Mouse (Mus musculus) thymus, adult 2 months (tissue): ENCODE measurements around the gene Slc24a4. TPM values are rescaled to one million over a fixed set of nuclear protein-coding genes. Genes with fewer than 3 reads are reported as not detected.

Experiments
- DNase-seq: peaks from one replicate; pipeline ENCODE4 v3.0.0; 2021
- H3K27ac ChIP-seq: fragments of 200-500 bp; 2 replicates; pipeline ENCODE4 v1.5.1; 2012; ENCODE audit warnings: low read length, control low read depth; ENCODE audit not compliant: control insufficient read depth, insufficient read depth
- H3K27me3 ChIP-seq: fragments of 200-500 bp; 2 replicates; pipeline ENCODE4 v1.6.1; 2012; ENCODE audit warnings: mild to moderate bottlenecking, low read length, moderate library complexity, mixed read lengths; ENCODE audit not compliant: control insufficient read depth, insufficient read depth
- H3K36me3 ChIP-seq: fragments of 200-500 bp; 2 replicates; pipeline ENCODE4 v1.6.1; 2012; ENCODE audit warnings: mild to moderate bottlenecking, low read length, moderate library complexity; ENCODE audit not compliant: control insufficient read depth, insufficient read depth
- H3K4me1 ChIP-seq: fragments of 200-500 bp; replicated peaks from 2 replicates; pipeline ENCODE4 v1.6.1; 2012; ENCODE audit warnings: low read length; ENCODE audit not compliant: control insufficient read depth, insufficient read depth
- H3K4me3 ChIP-seq: fragments of 200-500 bp; 2 replicates; pipeline ENCODE4 v1.5.1; 2012; ENCODE audit warnings: mild to moderate bottlenecking, low read length, control low read depth, moderate library complexity; ENCODE audit not compliant: control insufficient read depth, insufficient read depth
- CTCF ChIP-seq: fragments of 200-500 bp; IDR thresholded peaks from 2 replicates; pipeline ENCODE4 v1.5.1; 2012; ENCODE audit warnings: mild to moderate bottlenecking, control low read depth, low read length, moderate library complexity, borderline replicate concordance; ENCODE audit not compliant: control insufficient read depth, poor library complexity, insufficient read depth; ENCODE audit errors: extremely low read depth
- POLR2A ChIP-seq: fragments of 200-500 bp; IDR thresholded peaks from 2 replicates; pipeline ENCODE4 v1.6.1; 2012; ENCODE audit warnings: mild to moderate bottlenecking, low read length, control low read depth, moderate library complexity; ENCODE audit not compliant: control insufficient read depth, poor library complexity, insufficient read depth; ENCODE audit errors: extremely low read depth
- WGBS: fragments of 180-500 bp; shearing (Covaris S2); methylation state at CpG from one replicate; pipeline ENCODE4 v1.1.7; 2018; 5-methylcytosine and 5-hydroxymethylcytosine counted together
- polyA plus RNA-seq: library from polyadenylated mRNA; depleted of rRNA; stranded (reverse); fragments of >200 nt; gene quantifications from 2 replicates; pipeline ENCODE4 v1.2.3, GENCODE M21; 2012

Gene Slc24a4
- polyA plus RNA-seq, 1 experiment = 4.7 TPM

DNA sequence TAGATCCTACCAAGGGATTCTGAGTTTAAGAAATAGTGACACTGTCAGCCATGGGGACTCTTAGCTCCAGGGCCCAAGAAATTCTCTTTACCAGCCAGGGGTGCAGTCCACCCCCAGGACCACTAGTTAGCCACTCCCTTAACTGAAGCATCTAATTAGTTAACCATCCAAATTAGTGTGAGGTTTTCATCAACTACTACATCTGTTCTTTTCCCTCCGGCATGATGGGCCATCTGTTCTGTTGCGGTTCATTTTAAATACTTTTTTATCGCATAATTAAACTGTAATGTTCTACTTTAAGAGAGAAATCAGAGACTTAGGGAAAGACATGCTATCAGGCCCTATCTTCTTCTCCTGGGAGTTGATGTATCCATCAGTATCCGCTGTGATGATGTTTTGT is 121.8 kb downstream of the Slc24a4 start:
- TF ChIP-seq CTCF = no peak
- no peak for TF ChIP-seq POLR2A
- 94% methylated on average over 4 of the region's 4 CpGs for WGBS

DNA sequence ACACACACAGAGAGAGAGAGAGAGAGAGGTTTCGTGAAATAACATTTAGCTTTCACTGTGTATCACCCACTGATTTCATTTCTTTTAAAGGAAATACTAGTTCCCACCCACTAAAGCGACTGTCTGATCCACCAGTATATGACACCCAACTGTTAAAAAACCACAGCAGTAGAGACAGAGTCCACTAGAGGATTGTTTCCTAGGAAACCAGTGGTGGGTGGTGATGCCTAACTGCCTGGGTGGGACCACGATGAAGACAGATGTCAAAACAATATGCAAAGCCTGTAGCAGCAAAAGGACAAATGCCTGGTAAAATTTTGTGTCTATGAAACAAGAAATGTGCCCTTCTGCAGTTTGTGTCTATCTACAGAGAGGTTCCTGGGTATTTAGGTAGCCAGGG is 122.5 kb downstream of the Slc24a4 start:
- H3K36me3 ChIP-seq = no peaks in the 10 kb centered on the region
- no peak for TF ChIP-seq CTCF
- TF ChIP-seq POLR2A = no peak
- no peak for DNase-seq
- H3K27me3 ChIP-seq = no peaks in the 10 kb centered on the region
- 21% methylated on average over 3 of the region's 3 CpGs for WGBS
- no peak overlapping the region for H3K27ac ChIP-seq
- no peak overlapping the region for H3K4me3 ChIP-seq
- peaks cover 3% of the 10 kb centered on the region; the same call in 1 of the 2 replicates for H3K4me1 ChIP-seq

More for the DNA sequence above, 121.8 kb downstream of the Slc24a4 start:
- Histone ChIP-seq H3K27me3 (no peaks in the 10 kb centered on the region), H3K36me3 (no peaks in the 10 kb centered on the region), H3K4me1 (peaks cover 3% of the 10 kb centered on the region; the same call in 1 of the 2 replicates), H3K27ac (no peak overlapping the region), H3K4me3 (no peak overlapping the region)
- no peak for DNase-seq

DNA sequence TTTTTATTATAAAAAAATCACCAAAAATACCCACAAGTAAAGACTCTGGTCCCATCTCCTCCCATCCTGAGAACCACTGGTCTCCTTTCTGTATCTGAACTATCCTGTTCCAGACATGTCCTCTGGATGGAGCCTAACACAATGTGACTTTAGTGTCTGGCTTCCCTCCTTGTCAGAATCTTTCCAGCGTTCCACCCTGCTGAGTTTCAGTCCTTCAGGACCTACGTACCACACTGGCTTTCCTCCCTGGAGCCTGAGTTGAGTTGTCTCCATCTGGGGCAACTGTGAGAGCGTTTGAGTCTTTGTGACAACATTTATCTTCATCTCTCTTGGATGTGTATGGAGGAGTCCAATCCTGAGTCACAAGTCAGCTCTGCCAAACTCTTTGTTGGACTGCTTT is 123.5 kb downstream of the Slc24a4 start:
- H3K27me3 ChIP-seq = no peaks in the 10 kb centered on the region
- peaks cover 3% of the 10 kb centered on the region; the same call in 1 of the 2 replicates for H3K4me1 ChIP-seq
- H3K36me3 ChIP-seq = no peaks in the 10 kb centered on the region
- TF ChIP-seq CTCF = no peak
- no peak for TF ChIP-seq POLR2A
- no peak overlapping the region for H3K4me3 ChIP-seq
- no peak overlapping the region for H3K27ac ChIP-seq
- no peak for DNase-seq
- whole genome bisulfite sequencing = 84% methylated on average over 3 of the region's 3 CpGs

DNA sequence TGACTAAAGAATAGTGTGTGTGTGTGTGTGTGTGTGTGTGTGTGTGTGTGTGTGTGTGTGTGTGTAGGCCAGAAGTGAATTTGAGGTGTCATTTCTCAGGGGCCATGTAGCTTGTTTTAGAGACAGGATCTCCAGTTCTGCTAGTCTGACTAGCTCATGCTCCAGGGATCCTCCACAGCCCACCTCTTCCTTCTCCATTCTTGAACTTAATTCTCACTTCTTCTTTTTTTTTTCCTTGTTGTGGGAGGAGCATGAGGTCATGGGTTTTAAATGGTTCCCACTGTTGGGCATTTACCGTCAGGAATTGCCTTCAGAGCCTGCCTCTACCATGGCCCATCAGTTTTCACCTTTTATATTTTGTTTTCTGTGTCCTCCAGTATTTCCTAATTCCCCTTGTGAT is 124.0 kb downstream of the Slc24a4 start:
- Histone ChIP-seq H3K27me3 (no peaks in the 10 kb centered on the region), H3K4me3 (no peak overlapping the region), H3K36me3 (no peaks in the 10 kb centered on the region), H3K27ac (no peak overlapping the region), H3K4me1 (peaks cover 3% of the 10 kb centered on the region; the same call in 1 of the 2 replicates)
- TF ChIP-seq POLR2A (no peak), CTCF (no peak)
- WGBS = 93% methylated on average over 1 of the region's 1 CpGs
- DNase-seq = no peak

DNA sequence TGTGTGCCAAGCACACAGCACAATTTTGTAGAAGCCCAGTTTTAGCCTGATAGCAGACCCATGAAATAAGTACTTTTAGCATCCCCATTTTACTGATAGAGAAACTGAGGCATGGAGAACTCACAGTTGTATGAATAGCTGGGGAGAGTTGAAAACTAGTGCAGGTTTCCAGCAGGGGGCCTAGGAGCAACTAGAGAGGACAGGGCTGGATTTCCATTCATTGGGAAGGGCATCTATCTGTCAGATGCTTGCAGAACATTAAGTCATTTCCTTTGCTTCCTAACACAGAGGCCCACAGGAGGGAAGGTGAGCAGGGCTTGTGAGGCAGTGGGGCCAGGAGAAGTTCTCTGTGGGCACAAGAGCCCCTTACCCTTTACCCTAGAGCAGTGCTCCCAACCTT is 126.5 kb downstream of the Slc24a4 start:
- Histone ChIP-seq H3K27me3 (no peaks in the 10 kb centered on the region), H3K4me1 (peaks cover 3% of the 10 kb centered on the region; the same call in 1 of the 2 replicates), H3K36me3 (no peaks in the 10 kb centered on the region), H3K4me3 (no peak overlapping the region), H3K27ac (no peak overlapping the region)
- DNase-seq = no peak
- TF ChIP-seq POLR2A (no peak), CTCF (no peak)

DNA sequence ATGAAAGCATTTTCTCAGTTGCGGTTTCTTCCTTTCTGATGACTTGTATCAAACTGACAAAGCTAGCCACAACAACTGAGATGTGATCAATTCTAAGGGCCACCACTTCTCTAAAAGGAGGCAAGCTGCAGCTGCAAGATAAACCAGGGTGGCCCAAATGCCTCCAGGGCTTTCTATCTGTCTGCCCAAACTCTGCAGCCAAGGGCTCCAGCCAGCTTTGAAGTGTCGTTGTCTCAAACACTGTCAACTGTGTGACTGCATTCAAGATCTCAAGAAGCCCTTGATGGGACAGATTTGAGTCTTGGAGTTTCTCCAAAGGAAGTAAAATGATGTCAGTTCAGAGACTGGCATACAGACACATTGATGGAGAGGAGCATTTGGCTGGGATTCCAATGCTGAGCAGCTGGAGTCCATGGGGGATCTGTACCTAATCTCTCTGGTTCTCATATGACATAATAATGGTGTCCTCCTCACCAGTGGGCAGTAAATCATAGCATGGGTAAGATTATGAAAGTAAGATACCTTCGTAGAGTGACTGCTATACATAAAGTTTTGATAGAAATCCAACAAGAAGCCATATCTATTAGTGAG is 130.1 kb downstream of the Slc24a4 start:
- DNase-seq = no peak
- H3K27me3 ChIP-seq = no peaks in the 10 kb centered on the region
- H3K27ac ChIP-seq = no peak overlapping the region
- no peaks in the 10 kb centered on the region for H3K4me1 ChIP-seq
- TF ChIP-seq CTCF (no peak), POLR2A (no peak)
- H3K36me3 ChIP-seq = no peaks in the 10 kb centered on the region
- H3K4me3 ChIP-seq = no peak overlapping the region
- 63% methylated on average over 3 of the region's 3 CpGs for WGBS

DNA sequence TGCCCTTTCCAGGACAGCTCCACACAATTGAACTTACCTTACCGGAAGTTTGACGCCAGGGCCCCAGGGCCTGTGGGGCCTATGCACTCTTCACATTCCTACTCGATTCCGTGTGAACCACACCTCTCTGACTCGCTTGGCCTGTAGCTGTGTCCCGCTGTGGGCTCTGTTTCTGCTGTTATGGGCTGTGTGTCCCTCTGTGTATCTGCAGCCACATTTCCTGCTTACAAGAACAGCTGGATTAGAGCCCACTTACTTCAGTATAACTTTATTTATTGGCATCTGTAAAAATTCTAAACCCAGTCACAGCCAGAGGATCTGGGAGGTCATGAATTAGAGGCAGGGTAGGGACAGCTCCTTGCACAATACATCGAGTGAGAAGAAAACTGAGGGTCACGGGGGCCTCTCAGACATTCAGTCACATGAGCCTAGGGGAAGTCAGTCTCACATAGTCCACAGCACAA is 133.4 kb downstream of the Slc24a4 start:
- WGBS = 86% methylated on average over 8 of the region's 8 CpGs
- no peaks in the 10 kb centered on the region for H3K4me1 ChIP-seq

More for the DNA sequence above, 133.4 kb downstream of the Slc24a4 start:
- TF ChIP-seq CTCF (no peak), POLR2A (no peak)
- H3K27me3 ChIP-seq = no peaks in the 10 kb centered on the region
- no peak overlapping the region for H3K4me3 ChIP-seq
- H3K36me3 ChIP-seq = no peaks in the 10 kb centered on the region
- H3K27ac ChIP-seq = no peak overlapping the region
- no peak for DNase-seq
